Mouse (Mus musculus) C2C12 (cell line): ENCODE results near the gene Myh7b.

Experiments
- CTCF ChIP-seq: IDR thresholded peaks from one replicate; pipeline ENCODE4 v1.5.1; 2011; ENCODE audit not compliant: control insufficient read depth, insufficient read depth, insufficient read length
- FOSL1 ChIP-seq: IDR thresholded peaks from one replicate; pipeline ENCODE4 v1.8.0; 2011; ENCODE audit warnings: mild to moderate bottlenecking, low read length; ENCODE audit not compliant: poor library complexity, insufficient read depth, severe bottlenecking

DNA sequence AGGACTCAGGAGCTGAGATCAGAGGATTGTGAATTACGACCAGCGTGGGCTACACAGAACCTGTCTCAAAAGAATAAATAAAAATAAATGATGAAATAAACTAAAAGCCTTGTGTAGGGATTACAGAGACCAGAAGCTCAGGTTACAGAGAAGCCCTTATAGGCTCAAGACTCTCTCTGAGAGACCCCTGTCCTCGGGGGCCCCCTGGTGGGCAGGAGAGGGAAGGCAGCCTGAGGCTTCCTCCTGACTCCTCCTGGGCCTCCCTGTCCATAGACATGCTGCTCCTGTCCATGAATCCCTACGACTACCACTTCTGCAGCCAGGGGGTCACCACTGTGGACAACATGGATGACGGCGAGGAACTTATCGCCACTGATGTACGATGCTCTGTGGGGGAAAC, 8.8 kb downstream of the Myh7b start:
- peak; percentile 78 for TF ChIP-seq CTCF
- no peak for TF ChIP-seq FOSL1
